Mouse (Mus musculus): ENCODE measurements at regions not wholly inside any gene's neighbourhood (a gene's known extent, or its start where the extent isn't known, plus 50 kb on each side); places are given as distances from the start of the nearest gene placed in this dataset.

DNA sequence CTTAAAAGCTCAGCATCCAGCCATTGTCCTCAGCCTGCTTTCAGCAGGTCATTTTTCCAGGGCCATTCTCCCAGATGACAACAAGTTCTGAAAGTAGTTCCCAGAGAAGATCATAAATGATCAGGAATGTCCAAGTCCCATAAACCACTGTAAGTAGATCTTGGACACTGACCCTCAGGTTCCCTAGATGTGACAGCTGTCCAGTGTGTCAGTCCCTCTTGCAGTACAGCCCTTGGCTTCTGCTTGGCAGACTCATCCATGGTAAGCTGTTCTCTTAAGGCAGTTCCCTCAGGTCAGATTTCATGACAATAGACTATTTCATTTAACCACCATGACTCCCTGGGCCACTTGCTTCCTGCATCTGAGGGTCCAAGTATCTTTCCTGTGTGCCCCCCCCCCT, 198.6 kb downstream of the Zfp462 start:
- H3K27ac ChIP-seq (ENCODE audit: insufficient read depth, low read length), result no peak overlapping the region
- H3K4me3 ChIP-seq (ENCODE audit: low read depth, low read length), result no peak overlapping the region
- H3K4me1 ChIP-seq (ENCODE audit: control insufficient read depth, insufficient read depth, low read length), result no peaks in the 10 kb centered on the region
- no peak for TF ChIP-seq POLR2A (IDR thresholded peaks at IDR 0.05; ENCODE audit: insufficient read depth, low read length)
- TF ChIP-seq CTCF (IDR thresholded peaks at IDR 0.05; ENCODE audit: low read depth, low read length), result no peak
- no peak for TF ChIP-seq EP300 (IDR thresholded peaks at IDR 0.05; ENCODE audit: insufficient read depth, low read depth, low read length)
- H3K27me3 ChIP-seq (ENCODE audit: control insufficient read depth, insufficient read depth, low read length, poor library complexity, severe bottlenecking), result no peaks in the 10 kb centered on the region
- no peaks in the 10 kb centered on the region for H3K36me3 ChIP-seq (ENCODE audit: control insufficient read depth, insufficient read depth, low read length, poor library complexity, severe bottlenecking)
- no peak overlapping the region for H3K9ac ChIP-seq (ENCODE audit: low read depth, poor library complexity, severe bottlenecking)
- H3K9me3 ChIP-seq (replicated peaks; ENCODE audit: control insufficient read depth, insufficient read depth, low read length, poor library complexity, severe bottlenecking), result peaks cover 3% of the 10 kb centered on the region

DNA sequence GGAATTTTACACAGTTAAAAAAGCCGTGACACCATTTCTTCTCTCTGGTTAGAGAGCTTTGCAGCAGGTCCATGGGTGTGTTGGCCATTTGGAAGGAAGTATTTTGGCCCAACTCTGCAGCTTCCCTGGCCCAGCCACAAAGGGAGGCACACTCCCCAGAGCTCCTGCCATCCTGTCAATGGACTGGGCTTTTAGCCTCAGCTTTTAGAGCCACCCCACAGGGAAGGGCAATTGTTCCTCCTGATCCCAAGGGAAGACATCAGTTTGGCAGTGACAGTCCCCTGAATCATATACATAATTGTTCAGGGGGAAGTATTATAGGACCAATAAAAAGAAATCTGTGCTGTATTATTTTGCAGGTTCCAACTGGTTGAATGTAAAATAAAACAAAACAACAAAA, 200.1 kb downstream of the Zfp462 start:
- H3K27ac ChIP-seq (ENCODE audit: insufficient read depth, low read length), result no peak overlapping the region
- no peaks in the 10 kb centered on the region for H3K27me3 ChIP-seq (ENCODE audit: control insufficient read depth, insufficient read depth, low read length, poor library complexity, severe bottlenecking)
- TF ChIP-seq POLR2A (IDR thresholded peaks at IDR 0.05; ENCODE audit: insufficient read depth, low read length) (no peak), CTCF (IDR thresholded peaks at IDR 0.05; ENCODE audit: low read depth, low read length) (no peak), EP300 (IDR thresholded peaks at IDR 0.05; ENCODE audit: insufficient read depth, low read depth, low read length) (no peak)
- no peaks in the 10 kb centered on the region; the same call in 1 of the 2 replicates for H3K9me3 ChIP-seq (replicated peaks; ENCODE audit: control insufficient read depth, insufficient read depth, low read length, poor library complexity, severe bottlenecking)
- H3K4me1 ChIP-seq (ENCODE audit: control insufficient read depth, insufficient read depth, low read length), result no peaks in the 10 kb centered on the region
- no peaks in the 10 kb centered on the region for H3K36me3 ChIP-seq (ENCODE audit: control insufficient read depth, insufficient read depth, low read length, poor library complexity, severe bottlenecking)
- no peak overlapping the region for H3K9ac ChIP-seq (ENCODE audit: low read depth, poor library complexity, severe bottlenecking)
- H3K4me3 ChIP-seq (ENCODE audit: low read depth, low read length), result no peak overlapping the region

DNA sequence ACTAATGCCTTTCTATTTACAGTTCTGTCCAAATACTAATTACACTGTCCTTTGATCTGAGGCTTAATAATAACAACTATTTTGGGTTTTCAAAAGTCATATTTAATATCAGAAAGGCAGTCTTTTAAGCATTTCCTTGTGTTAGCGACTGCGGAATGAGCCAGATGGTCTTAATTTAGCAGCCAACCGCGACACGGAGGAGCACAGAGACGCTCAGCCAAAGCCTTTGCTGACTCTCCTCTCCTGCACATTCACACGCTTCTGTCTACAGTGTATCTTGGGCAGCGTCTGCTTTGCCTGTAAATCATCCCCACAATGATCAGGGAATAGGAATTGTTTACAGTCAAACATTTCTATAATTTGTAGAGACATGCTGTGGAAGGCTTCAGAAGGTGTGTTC, 201.1 kb downstream of the Zfp462 start:
- no peaks in the 10 kb centered on the region for H3K36me3 ChIP-seq (ENCODE audit: control insufficient read depth, insufficient read depth, low read length, poor library complexity, severe bottlenecking)
- H3K27me3 ChIP-seq (ENCODE audit: control insufficient read depth, insufficient read depth, low read length, poor library complexity, severe bottlenecking), result no peaks in the 10 kb centered on the region
- no peaks in the 10 kb centered on the region for H3K9me3 ChIP-seq (replicated peaks; ENCODE audit: control insufficient read depth, insufficient read depth, low read length, poor library complexity, severe bottlenecking)
- no peak overlapping the region for H3K27ac ChIP-seq (ENCODE audit: insufficient read depth, low read length)
- no peak overlapping the region for H3K9ac ChIP-seq (ENCODE audit: low read depth, poor library complexity, severe bottlenecking)
- no peaks in the 10 kb centered on the region for H3K4me1 ChIP-seq (ENCODE audit: control insufficient read depth, insufficient read depth, low read length)
- no peak for TF ChIP-seq EP300 (IDR thresholded peaks at IDR 0.05; ENCODE audit: insufficient read depth, low read depth, low read length)
- no peak for TF ChIP-seq CTCF (IDR thresholded peaks at IDR 0.05; ENCODE audit: low read depth, low read length)
- TF ChIP-seq POLR2A (IDR thresholded peaks at IDR 0.05; ENCODE audit: insufficient read depth, low read length), result no peak
- H3K4me3 ChIP-seq (ENCODE audit: low read depth, low read length), result no peak overlapping the region

DNA sequence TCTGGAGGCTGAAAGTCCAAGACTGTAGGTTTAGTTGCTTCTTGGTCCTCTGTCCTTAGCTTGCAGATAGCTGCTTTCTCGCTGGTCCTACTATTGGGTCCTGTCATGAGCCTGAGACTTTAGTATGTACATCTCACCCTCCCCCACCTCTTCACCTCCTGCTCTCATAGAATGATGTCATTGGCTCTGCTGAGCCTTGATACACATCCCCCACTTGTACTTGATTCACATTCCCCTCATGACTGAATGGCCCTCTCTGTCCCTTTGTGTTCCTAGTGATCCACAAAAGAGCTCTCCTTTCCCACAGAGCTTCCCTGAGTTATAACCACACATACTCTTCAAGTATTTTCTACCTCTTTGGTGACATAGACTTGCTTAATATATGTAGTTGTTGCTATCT, 201.5 kb upstream of the Rad23b start:
- Histone ChIP-seq H3K4me3 (ENCODE audit: low read depth, low read length) (no peak overlapping the region), H3K4me1 (ENCODE audit: control insufficient read depth, insufficient read depth, low read length) (no peaks in the 10 kb centered on the region), H3K9ac (ENCODE audit: low read depth, poor library complexity, severe bottlenecking) (no peak overlapping the region), H3K9me3 (replicated peaks; ENCODE audit: control insufficient read depth, insufficient read depth, low read length, poor library complexity, severe bottlenecking) (no peaks in the 10 kb centered on the region), H3K36me3 (ENCODE audit: control insufficient read depth, insufficient read depth, low read length, poor library complexity, severe bottlenecking) (no peaks in the 10 kb centered on the region), H3K27me3 (ENCODE audit: control insufficient read depth, insufficient read depth, low read length, poor library complexity, severe bottlenecking) (no peaks in the 10 kb centered on the region), H3K27ac (ENCODE audit: insufficient read depth, low read length) (no peak overlapping the region)
- no peak for TF ChIP-seq POLR2A (IDR thresholded peaks at IDR 0.05; ENCODE audit: insufficient read depth, low read length)
- TF ChIP-seq EP300 (IDR thresholded peaks at IDR 0.05; ENCODE audit: insufficient read depth, low read depth, low read length), result no peak
- no peak for TF ChIP-seq CTCF (IDR thresholded peaks at IDR 0.05; ENCODE audit: low read depth, low read length)

DNA sequence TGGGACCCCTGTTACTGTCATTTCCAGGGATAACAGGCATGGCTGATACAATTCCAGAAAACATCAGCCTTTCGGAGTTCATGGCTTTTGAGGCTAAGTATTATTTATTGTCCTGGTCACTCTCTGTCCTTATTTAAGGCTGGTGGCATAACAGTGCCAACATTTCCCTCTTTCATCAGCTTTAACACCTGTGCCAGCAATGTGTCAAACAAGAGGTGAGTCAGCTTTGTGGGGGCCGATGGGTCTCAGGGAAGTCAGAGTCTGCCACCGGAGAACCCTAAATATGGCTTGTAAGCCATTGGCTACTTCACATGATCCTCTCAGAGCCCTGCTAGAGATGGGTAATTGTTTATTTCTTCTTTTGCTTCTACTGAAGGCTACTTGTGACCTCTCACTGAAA, 195.3 kb upstream of the Rad23b start:
- H3K36me3 ChIP-seq (ENCODE audit: control insufficient read depth, insufficient read depth, low read length, poor library complexity, severe bottlenecking), result no peaks in the 10 kb centered on the region
- no peak overlapping the region for H3K9ac ChIP-seq (ENCODE audit: low read depth, poor library complexity, severe bottlenecking)
- TF ChIP-seq POLR2A (IDR thresholded peaks at IDR 0.05; ENCODE audit: insufficient read depth, low read length) (no peak), EP300 (IDR thresholded peaks at IDR 0.05; ENCODE audit: insufficient read depth, low read depth, low read length) (no peak), CTCF (IDR thresholded peaks at IDR 0.05; ENCODE audit: low read depth, low read length) (no peak)
- no peak overlapping the region for H3K4me3 ChIP-seq (ENCODE audit: low read depth, low read length)
- H3K27ac ChIP-seq (ENCODE audit: insufficient read depth, low read length), result no peak overlapping the region
- no peaks in the 10 kb centered on the region for H3K4me1 ChIP-seq (ENCODE audit: control insufficient read depth, insufficient read depth, low read length)
- H3K9me3 ChIP-seq (replicated peaks; ENCODE audit: control insufficient read depth, insufficient read depth, low read length, poor library complexity, severe bottlenecking), result no peaks in the 10 kb centered on the region
- no peaks in the 10 kb centered on the region for H3K27me3 ChIP-seq (ENCODE audit: control insufficient read depth, insufficient read depth, low read length, poor library complexity, severe bottlenecking)

DNA sequence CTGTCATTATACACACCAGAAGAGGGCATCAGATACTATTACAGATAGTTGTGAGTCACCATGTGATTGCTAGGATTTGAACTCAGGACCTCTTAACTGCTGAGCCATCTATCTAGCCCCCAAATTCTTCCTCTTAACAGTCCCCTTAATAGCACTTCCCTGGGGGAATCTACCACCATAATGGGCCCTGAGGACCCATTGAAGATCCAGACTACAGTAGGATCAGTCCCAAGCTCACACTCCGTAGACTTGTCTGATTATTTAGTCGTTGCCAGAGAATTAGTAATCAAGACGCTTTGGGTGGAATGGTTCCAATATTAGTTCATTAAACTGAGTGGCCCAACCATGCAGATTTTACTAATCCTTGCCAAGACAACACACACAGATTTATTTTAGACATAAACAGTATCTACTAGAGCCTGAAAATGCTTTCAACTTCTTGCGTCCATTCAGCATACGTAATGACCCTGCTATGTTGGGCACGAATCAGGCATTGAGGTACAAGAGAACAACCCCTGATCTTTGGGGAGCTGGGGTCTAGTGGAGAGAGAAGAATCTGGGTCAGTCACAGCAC, 191.6 kb upstream of the Rad23b start:
- no peak overlapping the region for H3K4me3 ChIP-seq (ENCODE audit: low read depth, low read length)
- TF ChIP-seq EP300 (IDR thresholded peaks at IDR 0.05; ENCODE audit: insufficient read depth, low read depth, low read length), result no peak
- TF ChIP-seq POLR2A (IDR thresholded peaks at IDR 0.05; ENCODE audit: insufficient read depth, low read length), result no peak
- H3K9me3 ChIP-seq (replicated peaks; ENCODE audit: control insufficient read depth, insufficient read depth, low read length, poor library complexity, severe bottlenecking), result no peaks in the 10 kb centered on the region
- no peaks in the 10 kb centered on the region for H3K27me3 ChIP-seq (ENCODE audit: control insufficient read depth, insufficient read depth, low read length, poor library complexity, severe bottlenecking)
- H3K36me3 ChIP-seq (ENCODE audit: control insufficient read depth, insufficient read depth, low read length, poor library complexity, severe bottlenecking), result no peaks in the 10 kb centered on the region
- H3K9ac ChIP-seq (ENCODE audit: low read depth, poor library complexity, severe bottlenecking), result no peak overlapping the region
- no peaks in the 10 kb centered on the region for H3K4me1 ChIP-seq (ENCODE audit: control insufficient read depth, insufficient read depth, low read length)
- no peak overlapping the region for H3K27ac ChIP-seq (ENCODE audit: insufficient read depth, low read length)

Data from ES-Bruce4 (cell line).